Mouse (Mus musculus) CH12.LX (cell line): ENCODE data around the gene Slc5a10. TPM values are rescaled to one million over a fixed set of nuclear protein-coding genes. Genes with fewer than 3 reads are reported as not detected.

Experiments
- DNase-seq: peaks from one replicate; pipeline ENCODE4 v3.0.0-alpha.2; 2013; ENCODE audit errors: extremely low read depth
- H3K27ac ChIP-seq: 2 replicates; pipeline ENCODE4 v1.5.1; 2012; ENCODE audit warnings: low read depth, mild to moderate bottlenecking, control low read depth, moderate library complexity; ENCODE audit not compliant: insufficient read depth
- H3K27me3 ChIP-seq: replicated peaks from 2 replicates; pipeline ENCODE3; 2012; ENCODE audit warnings: inconsistent platforms
- H3K36me3 ChIP-seq, 2 experiments: replicated peaks in 1 of 2; 2 replicates each; pipeline versions ENCODE3 to v1.6.1; 2012; ENCODE audit warnings: inconsistent platforms in 1 of 2, low read length in 1 of 2, mild to moderate bottlenecking in 1 of 2, mixed read lengths in 1 of 2, moderate library complexity in 1 of 2; ENCODE audit not compliant: control insufficient read depth in 1 of 2, insufficient read depth in 1 of 2
- H3K4me1 ChIP-seq, 2 experiments: 2 replicates each; pipeline ENCODE4 v1.6.1; 2012; ENCODE audit warnings: inconsistent platforms in 1 of 2, moderate library complexity in 1 of 2; ENCODE audit not compliant: insufficient read depth in 2 of 2, control insufficient read depth in 1 of 2
- H3K4me2 ChIP-seq: 2 replicates; pipeline ENCODE4 v1.6.1; 2012; ENCODE audit warnings: low read depth, mild to moderate bottlenecking, control low read depth; ENCODE audit not compliant: poor library complexity, insufficient read depth, severe bottlenecking
- H3K4me3 ChIP-seq, 3 experiments: fragments of 150-350 bp in 1 of 3; sonication (generic) in 1 of 3; replicated peaks in 1 of 3; 2 replicates each; pipeline versions ENCODE3 to v1.5.1; 2011 to 2012; ENCODE audit warnings: low read depth in 2 of 3, low read length in 2 of 3, mild to moderate bottlenecking in 2 of 3, moderate library complexity in 2 of 3, control low read depth in 1 of 3, improper control_type of control experiment in 1 of 3, inconsistent platforms in 1 of 3, mixed read lengths in 1 of 3; ENCODE audit not compliant: poor library complexity in 1 of 3
- H3K79me2 ChIP-seq: replicated peaks from 2 replicates; pipeline ENCODE4 v1.6.1; 2012; ENCODE audit warnings: mild to moderate bottlenecking, moderate library complexity; ENCODE audit not compliant: control insufficient read depth, poor library complexity, insufficient read depth, severe bottlenecking; ENCODE audit errors: extremely low read depth
- H3K9ac ChIP-seq: 2 replicates; pipeline ENCODE4 v1.6.1; 2012; ENCODE audit warnings: low read depth, mild to moderate bottlenecking, control low read depth, moderate library complexity; ENCODE audit not compliant: insufficient read depth
- H3K9me3 ChIP-seq: replicated peaks from 2 replicates; pipeline ENCODE3; 2012; ENCODE audit warnings: low read length, inconsistent platforms, mixed read lengths
- BHLHE40 ChIP-seq: IDR thresholded peaks from 2 replicates; pipeline ENCODE4 v1.6.1; 2011; ENCODE audit warnings: mild to moderate bottlenecking, low read depth, low read length, improper control_type of control experiment
- CHD1 ChIP-seq: IDR thresholded peaks from 2 replicates; pipeline ENCODE4 v1.6.1; 2012; ENCODE audit warnings: low read depth, low read length, improper control_type of control experiment, inconsistent platforms
- CTCF ChIP-seq, 2 experiments: IDR thresholded peaks in 1 of 2; conservative IDR thresholded peaks in 1 of 2; 2 replicates each; pipeline ENCODE4 v1.5.1; 2011 to 2012; ENCODE audit warnings: low read depth in 2 of 2, low read length in 2 of 2, improper control_type of control experiment in 1 of 2, inconsistent platforms in 1 of 2, mild to moderate bottlenecking in 1 of 2, moderate library complexity in 1 of 2
- E2F4 ChIP-seq: IDR thresholded peaks from 2 replicates; pipeline ENCODE4 v1.6.1; 2011; ENCODE audit warnings: low read depth, low read length, improper control_type of control experiment; ENCODE audit not compliant: insufficient replicate concordance
- ELF1 ChIP-seq: IDR thresholded peaks from 2 replicates; pipeline ENCODE4 v1.6.1; 2014; ENCODE audit warnings: low read depth, mild to moderate bottlenecking, inconsistent platforms, low read length, improper control_type of control experiment
- EP300 ChIP-seq: IDR thresholded peaks from 2 replicates; pipeline ENCODE4 v1.6.1; 2011; ENCODE audit warnings: low read length, improper control_type of control experiment
- ETS1 ChIP-seq: conservative IDR thresholded peaks from 2 replicates; pipeline ENCODE4 v1.6.1; 2012; ENCODE audit warnings: low read depth, mild to moderate bottlenecking, inconsistent platforms, low read length, improper control_type of control experiment, moderate library complexity
- GABPA ChIP-seq: IDR thresholded peaks from 2 replicates; pipeline ENCODE4 v1.6.1; 2012; ENCODE audit warnings: low read depth, low read length, improper control_type of control experiment, inconsistent platforms; ENCODE audit not compliant: insufficient replicate concordance
- HCFC1 ChIP-seq: IDR thresholded peaks from 2 replicates; pipeline ENCODE4 v1.6.1; 2012; ENCODE audit warnings: low read depth, mild to moderate bottlenecking, inconsistent platforms, low read length, improper control_type of control experiment
- KAT2A ChIP-seq: IDR thresholded peaks from 2 replicates; pipeline ENCODE4 v1.6.1; 2012; ENCODE audit warnings: low read length, improper control_type of control experiment, inconsistent platforms; ENCODE audit not compliant: insufficient replicate concordance
- MAFK ChIP-seq: IDR thresholded peaks from 2 replicates; pipeline ENCODE4 v1.6.1; 2011; ENCODE audit warnings: low read length, improper control_type of control experiment; ENCODE audit not compliant: insufficient replicate concordance
- MAX ChIP-seq: IDR thresholded peaks from 2 replicates; pipeline ENCODE4 v1.6.1; 2011; ENCODE audit warnings: low read length, improper control_type of control experiment
- MAZ ChIP-seq: IDR thresholded peaks from 2 replicates; pipeline ENCODE4 v1.6.1; 2012; ENCODE audit warnings: low read depth, mild to moderate bottlenecking, inconsistent platforms, low read length, improper control_type of control experiment, moderate library complexity
- MEF2A ChIP-seq: IDR thresholded peaks from 2 replicates; pipeline ENCODE4 v1.6.1; 2014; ENCODE audit warnings: low read depth, mild to moderate bottlenecking, inconsistent platforms, low read length, improper control_type of control experiment, borderline replicate concordance
- MYC ChIP-seq: IDR thresholded peaks from 2 replicates; pipeline ENCODE4 v1.6.1; 2011; ENCODE audit warnings: low read depth, mild to moderate bottlenecking, improper control_type of control experiment, low read length
- NELFE ChIP-seq: IDR thresholded peaks from 2 replicates; pipeline ENCODE4 v1.6.1; 2011; ENCODE audit warnings: low read depth, low read length, improper control_type of control experiment
- NRF1 ChIP-seq: IDR thresholded peaks from 2 replicates; pipeline ENCODE4 v1.6.1; 2014; ENCODE audit warnings: low read depth, mild to moderate bottlenecking, inconsistent platforms, low read length, improper control_type of control experiment, moderate library complexity
- PAX5 ChIP-seq: IDR thresholded peaks from 2 replicates; pipeline ENCODE4 v1.6.1; 2012; ENCODE audit warnings: low read length, inconsistent platforms, mixed read lengths
- POLR2A ChIP-seq: IDR thresholded peaks from 2 replicates; pipeline ENCODE4 v1.6.1; 2011; ENCODE audit warnings: low read depth, mild to moderate bottlenecking, improper control_type of control experiment, low read length
- POLR2AphosphoS2 ChIP-seq: IDR thresholded peaks from 2 replicates; pipeline ENCODE4 v1.6.1; 2011; ENCODE audit warnings: low read depth, low read length, improper control_type of control experiment
- RAD21 ChIP-seq: IDR thresholded peaks from 2 replicates; pipeline ENCODE4 v1.6.1; 2011; ENCODE audit warnings: low read depth, mild to moderate bottlenecking, low read length, improper control_type of control experiment, moderate library complexity
- SIN3A ChIP-seq: IDR thresholded peaks from 2 replicates; pipeline ENCODE4 v1.6.1; 2012; ENCODE audit warnings: low read length, improper control_type of control experiment, inconsistent platforms
- SMC3 ChIP-seq: IDR thresholded peaks from 2 replicates; pipeline ENCODE4 v1.6.1; 2011; ENCODE audit warnings: low read depth, low read length, improper control_type of control experiment
- TBP ChIP-seq: conservative IDR thresholded peaks from 2 replicates; pipeline ENCODE4 v1.6.1; 2011; ENCODE audit warnings: low read depth, low read length, improper control_type of control experiment
- TCF12 ChIP-seq: IDR thresholded peaks from 2 replicates; pipeline ENCODE4 v1.6.1; 2014; ENCODE audit warnings: low read depth, mild to moderate bottlenecking, inconsistent platforms, low read length, improper control_type of control experiment
- UBTF ChIP-seq: IDR thresholded peaks from 2 replicates; pipeline ENCODE4 v1.6.1; 2012; ENCODE audit warnings: low read depth, mild to moderate bottlenecking, inconsistent platforms, low read length, improper control_type of control experiment, moderate library complexity
- USF1 ChIP-seq: IDR thresholded peaks from 2 replicates; pipeline ENCODE4 v1.6.1; 2014; ENCODE audit warnings: low read depth, mild to moderate bottlenecking, inconsistent platforms, low read length, improper control_type of control experiment
- USF2 ChIP-seq: conservative IDR thresholded peaks from 2 replicates; pipeline ENCODE4 v1.6.1; 2011; ENCODE audit warnings: low read depth, low read length, improper control_type of control experiment
- ZC3H11A ChIP-seq: IDR thresholded peaks from 2 replicates; pipeline ENCODE4 v1.6.1; 2012; ENCODE audit warnings: low read depth, mild to moderate bottlenecking, inconsistent platforms, low read length, improper control_type of control experiment
- ZKSCAN1 ChIP-seq: IDR thresholded peaks from 2 replicates; pipeline ENCODE4 v1.6.1; 2012; ENCODE audit warnings: low read depth, inconsistent platforms, low read length, improper control_type of control experiment, borderline replicate concordance
- ZMIZ1 ChIP-seq: IDR thresholded peaks from 2 replicates; pipeline ENCODE4 v1.6.1; 2012; ENCODE audit warnings: low read depth, mild to moderate bottlenecking, inconsistent platforms, low read length, improper control_type of control experiment
- dilution Hi-C: fragments of 300-500 bp; cut with MboI; formaldehyde crosslinking; loops from 2 replicates; pipeline ENCODE4 v1.14.3; 2020; ENCODE audit warnings: low sequenced_read_pairs; ENCODE audit not compliant: extremely low pct_unique_long_range_greater_than_20kb, extremely low pct_ligation_motif_present
- in situ Hi-C: fragments of 300-500 bp; cut with MboI; formaldehyde crosslinking; loops from 3 replicates; pipeline ENCODE4 v1.14.3; 2019; ENCODE audit warnings: low sequenced_read_pairs, low pct_ligation_motif_present, low pct_unique_long_range_greater_than_20kb, mixed read lengths
- polyA plus RNA-seq: library from polyadenylated mRNA; unstranded; fragments of >175 nt; gene quantifications from 2 replicates; pipeline ENCODE4 v1.2.1, GENCODE M21; 2012; ENCODE audit warnings: low read depth; ENCODE audit not compliant: insufficient read length
- total RNA-seq, 2 experiments: library from RNA; depleted of rRNA; stranded (reverse); fragments of 300-350 nt in 1 of 2; fragments of >200 nt in 1 of 2; gene quantifications; 2 replicates each; pipeline ENCODE4 v1.2.3; 2012 to 2014

Slc5a10 gene
- total and polyA plus RNA-seq, 3 experiments = 0.70 to 1.6 (median 1.4) TPM

GRCm38 (mm10) chr11:61683907-61684731 lies 36.5 kb downstream of the Slc5a10 start, which contains the start of gene Fam83g (continued):
- peak; percentile 94 for TF ChIP-seq USF2
- peak; percentile 99 for TF ChIP-seq BHLHE40
- TF ChIP-seq SMC3 = no peak
- TF ChIP-seq KAT2A = peak; percentile 67; the same call in 1 of the 2 replicates
- TF ChIP-seq CTCF (conservative IDR thresholded peaks at IDR 0.05 in 1 of 2, IDR thresholded peaks at IDR 0.05 in 1 of 2; ENCODE audit: low read depth in 2 of 2, low read length in 2 of 2) = peak in 1 of 2 experiments; percentile 2; a peak in 1 of 4 replicates
- TF ChIP-seq EP300 = 0 out of 2 replicates have a peak, but pooled peaks have one; percentile 21
- TF ChIP-seq MAZ = no peak
- TF ChIP-seq MYC = peak; percentile 95
- TF ChIP-seq NELFE = peak; percentile 98
- TF ChIP-seq TCF12 = peak; percentile 87
- peak; percentile 61 for TF ChIP-seq NRF1
- peak; percentile 65; the same call in 1 of the 2 replicates for TF ChIP-seq POLR2AphosphoS2
- peak; percentile 96 for TF ChIP-seq USF1
- peak; percentile 85 for TF ChIP-seq ELF1
- TF ChIP-seq, all 38 proteins: peak for 27

- no peaks in the 10 kb centered on the region for H3K27me3 ChIP-seq
- H3K79me2 ChIP-seq = peaks cover under 1% of the 10 kb centered on the region; the same call in 1 of the 2 replicates
- H3K36me3 ChIP-seq = no peaks in the 10 kb centered on the region
- H3K27ac ChIP-seq = peak overlapping the region; percentile 52; the same call in 1 of the 2 replicates
- no peaks in the 10 kb centered on the region for H3K9me3 ChIP-seq
- in situ Hi-C loops (no loop called here), dilution Hi-C loops (no loop called here)
- peaks cover 63 to 81% of the 10 kb centered on the region in 2 experiments for H3K4me1 ChIP-seq
- H3K4me2 ChIP-seq = peak overlapping the region; percentile 37
- no peak overlapping the region for H3K9ac ChIP-seq
- H3K4me3 ChIP-seq = peak overlapping the region in 1 of 3 experiments; percentile 32
- peak; percentile 78 for DNase-seq
- no peak for TF ChIP-seq CTCF (conservative IDR thresholded peaks at IDR 0.05 in 1 of 2, IDR thresholded peaks at IDR 0.05 in 1 of 2; ENCODE audit: low read depth in 2 of 2, low read length in 2 of 2)
- no peak; the same call in 1 of the 2 replicates for TF ChIP-seq ZMIZ1
- TF ChIP-seq PAX5 = no peak
- no peak for TF ChIP-seq SMC3
- no peak for TF ChIP-seq USF1
- TF ChIP-seq MAX = peak; percentile 55; the same call in 1 of the 2 replicates
- no peak for TF ChIP-seq ZC3H11A
- TF ChIP-seq ETS1 = peak; percentile 46; the same call in 1 of the 2 replicates
- 0 out of 2 replicates have a peak, but pooled peaks have one; percentile 42 for TF ChIP-seq POLR2AphosphoS2
- no peak for TF ChIP-seq CHD1
- TF ChIP-seq ZKSCAN1 = peak; percentile 25; the same call in 1 of the 2 replicates
- TF ChIP-seq TCF12 = peak; percentile 54; the same call in 1 of the 2 replicates
- TF ChIP-seq MAZ = peak; percentile 88; the same call in 1 of the 2 replicates
- TF ChIP-seq RAD21 = no peak
- peak; percentile 41; the same call in 1 of the 2 replicates for TF ChIP-seq ELF1
- no peak for TF ChIP-seq MAFK
- no peak for TF ChIP-seq UBTF
- peak; percentile 59; the same call in 1 of the 2 replicates for TF ChIP-seq SIN3A
- no peak for TF ChIP-seq KAT2A
- TF ChIP-seq TBP = no peak
- TF ChIP-seq E2F4 = no peak
- TF ChIP-seq POLR2A = no peak
- TF ChIP-seq MEF2A = 0 out of 2 replicates have a peak, but pooled peaks have one; percentile 54
- peak; percentile 34; the same call in 1 of the 2 replicates for TF ChIP-seq BHLHE40
- TF ChIP-seq GABPA = no peak
- TF ChIP-seq MYC = peak; percentile 37
- TF ChIP-seq HCFC1 = 0 out of 2 replicates have a peak, but pooled peaks have one; percentile 14
Observed at GRCm38 (mm10) chr11:61679091-61679866, 41.3 kb downstream of the Slc5a10 start.
